Mouse (Mus musculus) retina, adult 2 months (tissue): Measurements from ENCODE around the gene Stk33.
"Not testable (repeated sequence)": the region's sequence is repeated elsewhere in the genome, so short reads cannot be mapped to it uniquely, and the experiment has no call there.

Experiments used
- DNase-seq: peaks from one replicate; pipeline ENCODE4 v3.0.0-alpha.2; 2012; ENCODE audit warnings: low read depth, low spot score

Gene Stk33

GRCm38 (mm10) chr7:109438781-109439591 lies at the start of gene Stk33:
Gene Stk33, minus strand, starts transcription at chr7:109439081.
- DNase-seq: no peak

GRCm38 (mm10) chr7:109484221-109484620 lies 45.3 kb upstream of the Stk33 start:
- DNase-seq: no peak

- DNase-seq: no peak
Measured at GRCm38 (mm10) chr7:109480765-109481197, 41.9 kb upstream of the Stk33 start.

GRCm38 (mm10) chr7:109477926-109478325 lies 39.0 kb upstream of the Stk33 start:
- no peak for DNase-seq

- DNase-seq: no peak
Measured at GRCm38 (mm10) chr7:109470700-109471099, 31.8 kb upstream of the Stk33 start.

- DNase-seq: no peak
Measured at GRCm38 (mm10) chr7:109468262-109468701, 29.4 kb upstream of the Stk33 start.

- DNase-seq: no peak
Measured at GRCm38 (mm10) chr7:109467591-109467990, 28.7 kb upstream of the Stk33 start.

- DNase-seq: no peak
Measured at GRCm38 (mm10) chr7:109460698-109461097, 21.8 kb upstream of the Stk33 start.

GRCm38 (mm10) chr7:109456563-109456962 lies 17.7 kb upstream of the Stk33 start:
- DNase-seq: no peak

GRCm38 (mm10) chr7:109455748-109456147 lies 16.9 kb upstream of the Stk33 start:
- DNase-seq: no peak

- DNase-seq: no peak
Measured at GRCm38 (mm10) chr7:109454856-109455255, 16.0 kb upstream of the Stk33 start.

GRCm38 (mm10) chr7:109448060-109448459 lies 9.2 kb upstream of the Stk33 start:
- DNase-seq: no peak

GRCm38 (mm10) chr7:109445012-109445411 lies 6.1 kb upstream of the Stk33 start:
- peak; percentile 18 for DNase-seq

GRCm38 (mm10) chr7:109442739-109443138 lies 3.9 kb upstream of the Stk33 start:
- DNase-seq: no peak

- no peak for DNase-seq
Measured at GRCm38 (mm10) chr7:109440697-109441269, 1.9 kb upstream of the Stk33 start.

GRCm38 (mm10) chr7:109424422-109425159 lies 14.3 kb downstream of the Stk33 start:
- DNase-seq: peak; percentile 36

- DNase-seq: no peak
Measured at GRCm38 (mm10) chr7:109422803-109423202, 16.1 kb downstream of the Stk33 start.

- no peak for DNase-seq
Measured at GRCm38 (mm10) chr7:109405491-109405890, 33.4 kb downstream of the Stk33 start.

GRCm38 (mm10) chr7:109399299-109399698 lies 39.6 kb downstream of the Stk33 start:
- DNase-seq: no peak

GRCm38 (mm10) chr7:109381131-109381530 lies 57.8 kb downstream of the Stk33 start:
- DNase-seq: no peak

- DNase-seq: not testable (repeated sequence)
Measured at GRCm38 (mm10) chr7:109373556-109373955, 65.3 kb downstream of the Stk33 start.

GRCm38 (mm10) chr7:109358435-109359187 lies 80.3 kb downstream of the Stk33 start:
- DNase-seq: no peak
